Mouse (Mus musculus) cerebellum, adult 9-11 months (tissue): ENCODE measurements around the gene Olfr874.
"Not testable (repeated sequence)": the region's sequence is repeated elsewhere in the genome, so short reads cannot be mapped to it uniquely, and the experiment has no call there.

Experiments
- DNase-seq: peaks from one replicate; pipeline ENCODE4 v3.0.0; 2022

The Olfr874 gene

GRCm38 (mm10) chr9:37744806-37745205, at the start of gene Olfr874:
Olfr874 (plus strand) TSS chr9:37745106.
- no peak for DNase-seq

- DNase-seq: no peak
These were observed 28.8 kb upstream of the Olfr874 start, which contains the start of gene Olfr160 for GRCm38 (mm10) chr9:37716150-37716549. Olfr160 (minus strand) TSS chr9:37716250.

DNA sequence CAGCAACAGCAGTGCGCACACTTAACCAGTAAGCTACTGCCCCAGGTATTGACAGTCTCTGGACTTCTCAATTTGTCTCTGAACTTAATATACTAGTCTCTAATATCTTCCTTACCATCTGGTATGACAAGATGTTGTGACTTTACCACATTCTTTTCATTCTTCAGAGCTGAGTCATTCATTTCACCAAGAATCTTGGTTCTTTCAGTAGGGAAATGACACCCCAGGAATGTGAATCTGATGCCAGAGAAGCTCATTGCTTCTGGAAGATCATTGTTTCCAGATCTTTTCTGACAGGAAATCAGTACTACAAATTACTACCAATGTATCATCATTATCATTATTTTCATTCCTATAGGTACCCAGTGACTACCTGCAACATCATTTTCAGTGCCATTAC, 10.6 kb upstream of the Olfr874 start:
- no peak for DNase-seq

- no peak for DNase-seq
These were observed 5.6 kb downstream of the Olfr874 start for GRCm38 (mm10) chr9:37750319-37751075.

GRCm38 (mm10) chr9:37751467-37751866, 6.6 kb downstream of the Olfr874 start:
- no peak for DNase-seq

GRCm38 (mm10) chr9:37752006-37752405, 7.1 kb downstream of the Olfr874 start:
- DNase-seq: no peak

- no peak for DNase-seq
These were observed 16.8 kb downstream of the Olfr874 start for GRCm38 (mm10) chr9:37761728-37762127.

GRCm38 (mm10) chr9:37762541-37762940, 17.6 kb downstream of the Olfr874 start:
- no peak for DNase-seq

- no peak for DNase-seq
These were observed 25.8 kb downstream of the Olfr874 start for GRCm38 (mm10) chr9:37770661-37771060.

GRCm38 (mm10) chr9:37771759-37772158, 26.9 kb downstream of the Olfr874 start, which contains the start of gene Olfr875:
Olfr875 (plus strand) TSS chr9:37771857.
- no peak for DNase-seq

GRCm38 (mm10) chr9:37782766-37783260, 37.9 kb downstream of the Olfr874 start:
- no peak for DNase-seq

DNA sequence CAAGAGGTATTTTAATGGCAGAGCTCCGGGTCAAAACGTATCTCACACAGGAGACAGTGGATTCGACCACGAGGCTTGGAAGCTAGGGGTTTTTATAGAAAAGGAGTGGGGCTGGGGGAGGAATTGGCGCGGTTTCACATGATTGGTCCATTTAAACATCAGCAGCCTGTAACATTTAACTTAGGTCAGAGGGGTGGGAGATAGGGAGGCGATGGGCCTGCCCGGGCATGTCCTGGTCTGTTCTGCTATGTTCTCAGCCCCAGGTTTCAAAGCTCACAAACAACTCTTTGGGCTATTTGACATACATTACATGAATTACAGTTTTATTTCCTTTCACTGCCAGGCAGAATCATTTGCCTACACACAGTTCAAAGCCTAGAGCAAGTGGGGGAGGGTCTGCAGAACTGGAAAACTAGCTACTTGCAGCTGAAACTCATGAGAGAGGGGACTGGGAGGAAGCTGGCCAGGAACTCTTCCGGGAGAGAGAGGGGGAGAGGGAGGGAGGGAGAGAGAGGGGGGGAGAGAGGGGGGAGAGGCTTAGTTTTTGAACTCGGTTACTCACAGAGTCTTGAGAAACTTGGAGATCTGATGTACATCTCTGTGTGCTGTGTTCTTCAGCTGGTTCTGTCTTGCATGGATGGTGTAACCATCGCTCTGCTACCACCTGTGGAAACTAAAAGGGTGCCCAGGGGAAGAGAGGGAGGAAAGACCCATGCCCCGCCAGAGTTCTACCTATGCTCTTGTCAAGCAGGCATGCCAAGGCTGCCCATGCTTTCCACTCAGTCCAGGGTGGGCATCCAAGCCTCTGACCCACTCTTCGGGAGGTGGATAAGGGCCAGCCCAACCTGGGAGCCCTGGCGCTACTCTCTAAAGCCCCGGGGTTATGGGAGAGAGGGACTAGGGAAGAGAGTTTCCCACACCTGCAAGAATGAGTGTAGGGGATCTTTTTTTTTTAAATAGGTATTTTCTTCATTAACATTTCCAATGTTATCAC, 38.8 kb downstream of the Olfr874 start:
- DNase-seq: not testable (repeated sequence)

DNA sequence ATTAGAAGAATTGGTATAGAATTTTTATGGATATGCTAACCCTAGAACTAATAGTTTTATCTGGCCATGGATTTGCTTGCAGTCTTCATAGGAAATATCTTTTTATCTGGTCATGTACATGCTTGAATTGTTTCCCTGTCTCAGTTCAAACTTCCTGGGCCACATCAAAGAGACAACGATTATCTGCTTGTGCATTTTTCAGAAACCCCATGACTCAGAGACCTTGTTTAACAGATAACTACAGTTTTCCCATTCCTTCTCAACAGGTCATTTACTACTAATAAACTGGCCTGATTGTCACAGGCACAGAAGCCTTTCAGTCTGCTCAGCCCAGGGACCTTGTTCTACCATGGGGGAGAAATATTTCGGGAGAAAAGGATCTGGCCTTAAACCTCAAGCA, 41.5 kb downstream of the Olfr874 start:
- no peak for DNase-seq
